Mouse (Mus musculus) MEL (cell line): ENCODE data around the gene Rnf167. TPM values are rescaled to one million over a fixed set of nuclear protein-coding genes. Genes with fewer than 3 reads are reported as not detected.

Experiments
- DNase-seq: peaks from one replicate; pipeline ENCODE4 v3.0.0; 2011; ENCODE audit warnings: low read depth, low spot score
- H3K27ac ChIP-seq: 2 replicates; pipeline ENCODE4 v1.5.1; 2012; ENCODE audit warnings: low read depth, mild to moderate bottlenecking, control low read depth, low read length, moderate library complexity; ENCODE audit not compliant: control insufficient read depth
- H3K27me3 ChIP-seq, 2 experiments: fragments of 150-350 bp in 1 of 2; sonication (generic) in 1 of 2; 2 replicates each; pipeline ENCODE4 v1.6.1; 2012; ENCODE audit warnings: low read length in 2 of 2, mild to moderate bottlenecking in 2 of 2, improper control_type of control experiment in 1 of 2, moderate library complexity in 1 of 2; ENCODE audit not compliant: insufficient read depth in 2 of 2, control insufficient read depth in 1 of 2
- H3K36me3 ChIP-seq, 2 experiments: 2 replicates each; pipeline ENCODE4 v1.6.1; 2012 to 2014; ENCODE audit warnings: low read length in 2 of 2, improper control_type of control experiment in 1 of 2, inconsistent platforms in 1 of 2, mild to moderate bottlenecking in 1 of 2; ENCODE audit not compliant: insufficient read depth in 2 of 2, control insufficient read depth in 1 of 2
- H3K4me1 ChIP-seq, 2 experiments: fragments of 150-350 bp in 1 of 2; sonication (generic) in 1 of 2; 2 replicates each; pipeline ENCODE4 v1.6.1; 2012; ENCODE audit warnings: low read length in 2 of 2, improper control_type of control experiment in 1 of 2, mild to moderate bottlenecking in 1 of 2; ENCODE audit not compliant: insufficient read depth in 2 of 2, control insufficient read depth in 1 of 2
- H3K4me3 ChIP-seq, 2 experiments: fragments of 150-350 bp in 1 of 2; sonication (generic) in 1 of 2; 2 replicates each; pipeline ENCODE4 v1.5.1; 2012; ENCODE audit warnings: low read depth in 2 of 2, low read length in 2 of 2, mild to moderate bottlenecking in 2 of 2, moderate library complexity in 2 of 2, control low read depth in 1 of 2, improper control_type of control experiment in 1 of 2; ENCODE audit not compliant: control insufficient read depth in 1 of 2, insufficient read depth in 1 of 2
- H3K79me2 ChIP-seq: 2 replicates; pipeline ENCODE4 v1.6.1; 2012; ENCODE audit warnings: mild to moderate bottlenecking, low read length, moderate library complexity; ENCODE audit not compliant: control insufficient read depth, poor library complexity, insufficient read depth
- H3K9ac ChIP-seq: 2 replicates; pipeline ENCODE4 v1.6.1; 2012; ENCODE audit warnings: low read depth, mild to moderate bottlenecking, control low read depth, low read length, moderate library complexity; ENCODE audit not compliant: control insufficient read depth, poor library complexity, severe bottlenecking
- H3K9me3 ChIP-seq: fragments of 150-350 bp; sonication (generic); replicated peaks from 2 replicates; pipeline ENCODE4 v1.6.1; 2012; ENCODE audit warnings: mild to moderate bottlenecking, low read length, improper control_type of control experiment, moderate library complexity; ENCODE audit not compliant: insufficient read depth
- BHLHE40 ChIP-seq: IDR thresholded peaks from 2 replicates; pipeline ENCODE4 v1.6.1; 2012; ENCODE audit warnings: low read depth, mild to moderate bottlenecking, inconsistent platforms, low read length, improper control_type of control experiment, borderline replicate concordance
- CHD1 ChIP-seq: IDR thresholded peaks from 2 replicates; pipeline ENCODE4 v1.6.1; 2012; ENCODE audit warnings: low read depth, mild to moderate bottlenecking, inconsistent platforms, low read length, improper control_type of control experiment
- CHD2 ChIP-seq: IDR thresholded peaks from 2 replicates; pipeline ENCODE4 v1.6.1; 2011; ENCODE audit warnings: low read length, improper control_type of control experiment
- E2F4 ChIP-seq: IDR thresholded peaks from 2 replicates; pipeline ENCODE4 v1.6.1; 2011; ENCODE audit warnings: low read depth, low read length, improper control_type of control experiment, borderline replicate concordance
- ELF1 ChIP-seq: IDR thresholded peaks from 2 replicates; pipeline ENCODE4 v1.6.1; 2014; ENCODE audit warnings: low read depth, mild to moderate bottlenecking, inconsistent platforms, low read length, improper control_type of control experiment, moderate library complexity
- EP300 ChIP-seq, 2 experiments: IDR thresholded peaks; 2 replicates each; pipeline ENCODE4 v1.6.1; 2011; ENCODE audit warnings: improper control_type of control experiment in 2 of 2, low read length in 2 of 2, low read depth in 1 of 2, mild to moderate bottlenecking in 1 of 2
- ETS1 ChIP-seq: IDR thresholded peaks from 2 replicates; pipeline ENCODE4 v1.6.1; 2012; ENCODE audit warnings: low read depth, mild to moderate bottlenecking, inconsistent platforms, low read length, improper control_type of control experiment, moderate library complexity
- GABPA ChIP-seq: IDR thresholded peaks from 2 replicates; pipeline ENCODE4 v1.6.1; 2012; ENCODE audit warnings: low read depth, mild to moderate bottlenecking, inconsistent platforms, low read length, improper control_type of control experiment, moderate library complexity
- GATA1 ChIP-seq: IDR thresholded peaks from 2 replicates; pipeline ENCODE4 v1.6.1; 2011; ENCODE audit warnings: low read depth, low read length, improper control_type of control experiment
- HCFC1 ChIP-seq: IDR thresholded peaks from 2 replicates; pipeline ENCODE4 v1.6.1; 2012; ENCODE audit warnings: low read depth, mild to moderate bottlenecking, inconsistent platforms, low read length, improper control_type of control experiment, moderate library complexity
- JUND ChIP-seq: IDR thresholded peaks from 2 replicates; pipeline ENCODE4 v1.6.1; 2011; ENCODE audit warnings: low read depth, mild to moderate bottlenecking, improper control_type of control experiment, low read length
- KAT2A ChIP-seq: conservative IDR thresholded peaks from 2 replicates; pipeline ENCODE4 v1.6.1; 2012; ENCODE audit warnings: low read depth, low read length, improper control_type of control experiment, inconsistent platforms
- MAFK ChIP-seq: IDR thresholded peaks from 2 replicates; pipeline ENCODE4 v1.6.1; 2011; ENCODE audit warnings: low read depth, mild to moderate bottlenecking, low read length, improper control_type of control experiment, borderline replicate concordance
- MAX ChIP-seq: IDR thresholded peaks from 2 replicates; pipeline ENCODE4 v1.6.1; 2011; ENCODE audit warnings: low read length, improper control_type of control experiment
- MAZ ChIP-seq: IDR thresholded peaks from 2 replicates; pipeline ENCODE4 v1.6.1; 2012; ENCODE audit warnings: low read depth, mild to moderate bottlenecking, inconsistent platforms, low read length, improper control_type of control experiment
- MEF2A ChIP-seq: IDR thresholded peaks from 2 replicates; pipeline ENCODE4 v1.6.1; 2014; ENCODE audit warnings: low read depth, mild to moderate bottlenecking, inconsistent platforms, low read length, improper control_type of control experiment; ENCODE audit not compliant: poor library complexity, insufficient replicate concordance, severe bottlenecking; ENCODE audit errors: extremely low read depth
- MYB ChIP-seq: IDR thresholded peaks from 2 replicates; pipeline ENCODE4 v1.6.1; 2011; ENCODE audit warnings: mild to moderate bottlenecking, low read depth, low read length, improper control_type of control experiment
- MYC ChIP-seq: IDR thresholded peaks from 2 replicates; pipeline ENCODE4 v1.6.1; 2011; ENCODE audit warnings: low read depth, mild to moderate bottlenecking, low read length, improper control_type of control experiment, moderate library complexity
- NELFE ChIP-seq: IDR thresholded peaks from 2 replicates; pipeline ENCODE4 v1.6.1; 2011; ENCODE audit warnings: low read depth, low read length, improper control_type of control experiment
- NRF1 ChIP-seq: IDR thresholded peaks from 2 replicates; pipeline ENCODE4 v1.6.1; 2014; ENCODE audit warnings: low read depth, mild to moderate bottlenecking, inconsistent platforms, low read length, improper control_type of control experiment, moderate library complexity; ENCODE audit not compliant: poor library complexity, insufficient read depth, severe bottlenecking
- POLR2A ChIP-seq, 2 experiments: IDR thresholded peaks; 2 replicates each; pipeline ENCODE4 v1.6.1; 2011 to 2012; ENCODE audit warnings: low read length in 2 of 2, mild to moderate bottlenecking in 2 of 2, control low read depth in 1 of 2, improper control_type of control experiment in 1 of 2, low read depth in 1 of 2, moderate library complexity in 1 of 2; ENCODE audit not compliant: control insufficient read depth in 1 of 2, insufficient read depth in 1 of 2, poor library complexity in 1 of 2
- POLR2AphosphoS2 ChIP-seq: IDR thresholded peaks from 2 replicates; pipeline ENCODE4 v1.6.1; 2011; ENCODE audit warnings: low read length, improper control_type of control experiment
- POLR2AphosphoS5 ChIP-seq: IDR thresholded peaks from 2 replicates; pipeline ENCODE4 v1.6.1; 2012; ENCODE audit warnings: low read depth, borderline replicate concordance, mild to moderate bottlenecking, inconsistent platforms, low read length, moderate library complexity, mixed read lengths
- RAD21 ChIP-seq: IDR thresholded peaks from 2 replicates; pipeline ENCODE4 v1.6.1; 2011; ENCODE audit warnings: mild to moderate bottlenecking, low read depth, low read length, improper control_type of control experiment
- RCOR1 ChIP-seq: IDR thresholded peaks from 2 replicates; pipeline ENCODE4 v1.6.1; 2012; ENCODE audit warnings: low read depth, mild to moderate bottlenecking, inconsistent platforms, low read length, improper control_type of control experiment
- SIN3A ChIP-seq: IDR thresholded peaks from 2 replicates; pipeline ENCODE4 v1.6.1; 2012; ENCODE audit warnings: low read length, improper control_type of control experiment, inconsistent platforms
- SMC3 ChIP-seq: IDR thresholded peaks from 2 replicates; pipeline ENCODE4 v1.6.1; 2011; ENCODE audit warnings: low read depth, low read length, improper control_type of control experiment
- TAL1 ChIP-seq: IDR thresholded peaks from 2 replicates; pipeline ENCODE4 v1.6.1; 2012; ENCODE audit warnings: mild to moderate bottlenecking, inconsistent platforms, low read length, moderate library complexity, mixed read lengths
- TBP ChIP-seq: IDR thresholded peaks from 2 replicates; pipeline ENCODE4 v1.8.0; 2011; ENCODE audit warnings: low read depth, low read length, improper control_type of control experiment
- UBTF ChIP-seq: IDR thresholded peaks from 2 replicates; pipeline ENCODE4 v1.6.1; 2012; ENCODE audit warnings: low read depth, mild to moderate bottlenecking, inconsistent platforms, low read length, improper control_type of control experiment, moderate library complexity, borderline replicate concordance; ENCODE audit not compliant: insufficient read depth
- USF1 ChIP-seq: IDR thresholded peaks from 2 replicates; pipeline ENCODE4 v1.6.1; 2014; ENCODE audit warnings: low read depth, mild to moderate bottlenecking, inconsistent platforms, low read length, improper control_type of control experiment, moderate library complexity
- ZMIZ1 ChIP-seq: IDR thresholded peaks from 2 replicates; pipeline ENCODE4 v1.6.1; 2012; ENCODE audit warnings: low read depth, mild to moderate bottlenecking, inconsistent platforms, low read length, improper control_type of control experiment, moderate library complexity
- ZNF384 ChIP-seq: IDR thresholded peaks from 2 replicates; pipeline ENCODE4 v1.6.1; 2012; ENCODE audit warnings: low read depth, mild to moderate bottlenecking, inconsistent platforms, low read length, improper control_type of control experiment
- polyA plus RNA-seq, 2 experiments: library from polyadenylated mRNA; stranded (reverse) in 1 of 2; unstranded in 1 of 2; fragments of >175 nt in 1 of 2; fragments of >200 nt in 1 of 2; gene quantifications; 2 replicates each; pipeline versions ENCODE4 v1.2.1 to v1.2.4; 2012; ENCODE audit warnings: low replicate concordance in 2 of 2, low read depth in 1 of 2; ENCODE audit not compliant: insufficient read length in 2 of 2, insufficient read depth in 1 of 2, missing spikeins in 1 of 2
- total RNA-seq: library from RNA; depleted of rRNA; stranded (reverse); fragments of 300-350 nt; gene quantifications from 2 replicates; pipeline ENCODE4 v1.2.3, GENCODE M21; 2012

The Rnf167 gene
- total and polyA plus RNA-seq, 3 experiments, result 31.4 to 44.4 TPM; not detected in 1

DNA sequence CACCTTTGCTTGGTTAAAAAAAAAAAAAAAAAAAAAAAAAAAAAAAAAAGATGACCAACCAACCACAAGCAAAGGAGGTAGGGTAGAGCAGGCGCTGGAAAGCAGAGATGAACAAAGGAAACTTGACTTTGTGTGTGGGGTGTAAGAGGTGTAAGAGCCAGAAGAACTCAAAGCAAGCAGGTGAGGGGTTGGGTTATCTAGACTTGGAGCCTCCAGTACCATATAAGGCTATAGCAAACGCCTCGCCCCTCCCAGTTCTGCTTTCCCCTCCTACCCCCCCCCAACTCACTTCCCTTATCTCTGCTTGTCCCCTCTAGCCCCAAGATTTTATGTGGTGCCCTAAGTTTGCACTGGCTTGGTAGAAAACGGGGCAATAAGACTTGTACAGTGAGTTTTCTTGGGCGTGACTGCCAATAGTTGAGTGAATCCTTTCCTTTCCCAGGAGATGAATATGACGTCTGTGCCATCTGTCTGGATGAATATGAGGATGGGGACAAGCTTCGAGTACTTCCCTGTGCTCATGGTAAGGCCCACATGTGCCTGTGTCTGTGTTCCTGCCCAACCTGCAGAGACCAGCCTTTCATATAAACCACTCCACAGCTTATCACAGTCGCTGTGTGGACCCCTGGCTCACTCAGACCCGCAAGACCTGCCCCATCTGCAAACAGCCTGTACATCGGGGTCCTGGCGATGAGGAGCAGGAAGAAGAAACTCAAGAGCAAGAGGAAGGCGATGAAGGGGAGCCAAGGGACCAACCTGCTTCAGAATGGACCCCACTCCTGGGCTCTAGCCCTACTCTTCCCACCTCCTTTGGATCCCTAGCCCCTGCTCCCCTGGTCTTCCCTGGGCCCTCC is 3.5 kb downstream of the Rnf167 start (continued):
- TF ChIP-seq GABPA (no peak), ELF1 (0 out of 2 replicates have a peak, but pooled peaks have one; percentile 41), UBTF (no peak), NRF1 (no peak), MYC (no peak), MAX (no peak), HCFC1 (peak; percentile 53; the same call in 1 of the 2 replicates), BHLHE40 (no peak), CHD1 (no peak), TBP (no peak), CHD2 (no peak)

DNA sequence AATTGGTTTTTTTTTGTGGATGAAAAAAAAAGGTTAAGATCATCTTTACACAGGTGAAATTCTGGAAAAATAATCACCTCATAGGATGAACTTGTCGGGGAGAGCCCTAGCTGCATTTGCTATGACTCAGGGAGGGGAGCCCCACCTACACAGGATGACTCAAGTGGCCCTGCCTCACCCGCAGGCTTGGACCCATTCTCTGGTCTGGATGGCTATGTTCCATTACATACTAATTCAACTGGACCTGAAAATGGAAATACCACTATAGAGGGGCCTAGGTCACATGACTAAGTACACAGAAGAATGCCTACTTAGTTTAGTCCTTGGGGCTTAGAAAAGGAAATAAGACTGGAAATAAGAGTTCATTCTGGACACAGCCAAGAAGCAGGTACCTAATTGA is 4.4 kb downstream of the Rnf167 start:
- DNase-seq, result peak; percentile 65
- H3K9ac ChIP-seq, result peak overlapping the region; percentile 99
- TF ChIP-seq EP300 (IDR thresholded peaks at IDR 0.05; ENCODE audit: low read depth in 1 of 2, low read length in 2 of 2) (no peak), SMC3 (no peak; the same call in 1 of the 2 replicates), GATA1 (no peak), ZMIZ1 (0 out of 2 replicates have a peak, but pooled peaks have one; percentile 14), RCOR1 (no peak), UBTF (no peak), TAL1 (no peak), SIN3A (no peak), POLR2AphosphoS2 (peak; percentile 75), RAD21 (no peak), USF1 (peak; percentile 69), MEF2A (no peak), MAFK (no peak), POLR2A (IDR thresholded peaks at IDR 0.05; ENCODE audit: control insufficient read depth in 1 of 2, insufficient read depth in 1 of 2, low read depth in 1 of 2, low read length in 2 of 2, poor library complexity in 1 of 2) (0 out of 4 replicates have a peak, but pooled peaks of 1 of the 2 experiments have one; percentile 6), CHD2 (no peak), NRF1 (no peak), POLR2AphosphoS5 (no peak), E2F4 (no peak), ETS1 (no peak), JUND (no peak), MAX (no peak), NELFE (no peak), ZNF384 (no peak), MAZ (no peak), KAT2A (no peak), MYB (no peak)

More for the DNA sequence above, 4.4 kb downstream of the Rnf167 start:
- Histone ChIP-seq H3K79me2 (peaks cover 78% of the 10 kb centered on the region), H3K4me3 (no peak overlapping the region), H3K36me3 (peaks cover 17 to 46% of the 10 kb centered on the region in 2 experiments), H3K27ac (peak overlapping the region; percentile 73; the same call in 1 of the 2 replicates), H3K9me3 (no peaks in the 10 kb centered on the region), H3K27me3 (no peaks in the 10 kb centered on the region), H3K4me1 (peaks cover 12 to 41% of the 10 kb centered on the region in 2 experiments)
